Mouse (Mus musculus) 3T3-L1 (cell line): ENCODE results near the gene Aqp8.
A peak's percentile ranks its signal among the peaks of the same experiment; 100 is the strongest.

ENCODE experiments used
- DNase-seq: peaks from one replicate; pipeline ENCODE4 v3.0.0-alpha.2; 2015; ENCODE audit warnings: low read depth, low spot score

Gene Aqp8

DNA sequence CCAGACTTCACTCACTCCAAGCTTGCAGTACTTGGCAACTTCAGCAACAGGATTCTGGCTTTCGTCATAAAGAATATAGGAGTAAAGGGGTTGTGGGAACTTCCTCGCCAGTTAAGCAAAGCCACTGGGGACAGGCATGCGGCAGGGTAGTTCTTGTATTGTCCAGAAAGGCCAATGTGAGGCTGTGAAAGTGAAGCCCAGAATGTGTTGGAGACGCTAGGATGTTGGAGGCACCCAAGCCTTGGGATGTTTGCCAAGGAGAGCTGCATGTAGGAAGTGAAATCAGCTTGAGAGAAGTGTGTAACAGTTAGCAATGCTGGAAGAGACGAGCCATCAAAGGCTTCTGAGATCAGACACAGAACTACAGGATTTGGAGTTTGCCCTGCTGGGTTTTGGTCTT, 25.6 kb downstream of the Aqp8 start:
- no peak for DNase-seq

DNA sequence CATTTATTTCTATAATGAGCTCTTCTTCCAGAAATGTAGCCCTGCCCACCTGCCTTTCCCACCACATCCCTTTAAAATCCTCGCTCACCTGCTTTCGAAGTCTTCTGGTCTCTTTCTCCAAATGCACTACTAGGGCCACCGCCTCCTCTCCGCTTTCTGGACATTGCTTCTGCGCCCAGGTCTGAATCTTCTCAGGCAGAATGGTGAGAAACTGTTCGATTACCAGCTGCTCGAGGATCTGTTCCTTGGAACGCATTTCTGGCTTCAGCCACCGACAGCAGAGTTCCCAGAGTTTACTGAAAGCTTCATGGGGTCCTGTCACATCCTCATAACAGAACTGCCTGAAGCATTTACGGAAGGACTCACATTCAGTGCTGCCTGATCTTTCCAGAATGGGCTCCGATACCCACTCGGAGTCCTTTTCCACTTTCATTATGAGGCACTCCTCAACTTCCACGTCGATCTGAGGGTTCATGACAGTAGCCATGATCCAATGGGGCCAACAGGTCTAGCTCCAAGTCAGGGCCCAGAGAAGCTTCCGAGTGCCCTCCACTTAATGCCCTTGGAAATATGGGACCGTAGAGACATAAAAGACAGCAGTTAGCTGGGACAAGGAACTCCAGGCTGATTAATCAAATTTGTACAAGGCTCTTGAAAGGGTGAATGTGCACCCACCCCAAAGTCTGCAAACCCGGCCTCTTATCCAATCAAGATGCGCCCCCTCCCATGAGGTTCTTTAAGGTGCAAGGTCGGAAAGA, 37.6 kb downstream of the Aqp8 start:
- DNase-seq: no peak

DNA sequence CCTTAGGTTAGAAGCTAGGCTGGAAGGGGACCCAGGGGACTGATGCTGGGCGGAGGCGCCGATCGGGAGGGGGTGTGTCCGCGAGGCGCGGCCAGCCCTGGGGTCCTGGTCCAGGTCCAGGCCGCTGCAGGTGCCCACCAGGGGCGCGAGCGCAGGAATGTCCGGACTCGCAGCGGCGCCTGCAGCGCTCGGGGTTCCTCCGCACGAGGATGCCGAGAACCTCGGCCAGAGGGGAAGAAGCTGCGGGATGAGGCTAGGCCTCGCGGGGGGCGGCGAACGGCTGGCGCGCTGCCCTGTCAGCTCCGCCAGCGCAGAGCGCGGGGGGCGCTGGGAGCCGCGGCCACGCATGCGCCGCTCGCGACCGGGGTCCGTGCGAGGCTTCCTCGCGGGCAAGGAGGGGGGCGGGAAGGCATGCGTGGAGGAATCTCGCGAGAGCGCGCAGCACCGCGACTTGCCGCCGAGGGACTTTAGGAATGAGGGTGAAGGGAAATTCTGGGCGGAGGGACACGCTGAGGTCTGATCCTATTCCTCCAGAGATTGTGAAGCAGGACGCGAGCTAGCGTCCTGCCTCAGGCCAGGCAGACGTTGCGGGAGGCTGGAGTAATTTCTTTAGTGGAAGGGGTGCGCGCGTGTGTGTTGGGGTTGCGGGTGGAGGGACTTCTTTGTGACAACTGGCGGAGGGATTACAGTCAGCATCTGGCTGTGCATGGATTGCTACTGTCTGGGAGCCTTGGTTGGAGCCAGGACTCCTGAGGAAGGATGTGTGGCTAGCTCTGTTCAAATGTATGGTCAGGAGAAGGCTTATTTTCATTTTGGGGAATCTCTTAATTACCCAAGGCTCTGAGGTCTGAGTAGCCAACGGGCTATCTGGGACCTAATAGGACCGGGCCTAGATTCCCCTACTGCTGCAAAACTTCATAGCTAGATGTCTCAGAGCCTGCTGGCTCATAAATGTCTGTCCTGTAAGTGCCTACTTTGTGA, 38.4 kb downstream of the Aqp8 start, which contains the start of gene Zkscan2:
Gene Zkscan2, minus strand, starts transcription at position 211 of the 981 bp plus-strand sequence.
- DNase-seq: no peak

DNA sequence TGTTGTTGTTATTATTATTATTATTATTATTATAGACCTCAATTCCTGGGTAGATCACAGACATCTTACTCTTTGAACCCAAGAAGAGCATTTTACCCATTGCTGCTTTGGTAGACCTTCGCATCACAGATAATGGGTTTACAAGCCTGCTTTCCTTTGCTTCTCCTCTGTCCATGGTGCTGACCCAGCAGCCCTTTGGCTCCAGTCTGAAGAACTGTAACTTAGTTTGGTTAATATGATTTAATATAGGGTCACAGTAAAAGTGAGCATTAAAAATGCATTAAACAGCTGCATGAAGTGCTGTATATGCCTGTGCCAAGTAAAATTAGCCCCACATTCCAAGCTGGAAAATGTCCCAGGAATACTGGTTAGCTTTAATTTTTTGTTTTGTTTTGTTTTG, 41.3 kb downstream of the Aqp8 start:
- peak; percentile 50 for DNase-seq

DNA sequence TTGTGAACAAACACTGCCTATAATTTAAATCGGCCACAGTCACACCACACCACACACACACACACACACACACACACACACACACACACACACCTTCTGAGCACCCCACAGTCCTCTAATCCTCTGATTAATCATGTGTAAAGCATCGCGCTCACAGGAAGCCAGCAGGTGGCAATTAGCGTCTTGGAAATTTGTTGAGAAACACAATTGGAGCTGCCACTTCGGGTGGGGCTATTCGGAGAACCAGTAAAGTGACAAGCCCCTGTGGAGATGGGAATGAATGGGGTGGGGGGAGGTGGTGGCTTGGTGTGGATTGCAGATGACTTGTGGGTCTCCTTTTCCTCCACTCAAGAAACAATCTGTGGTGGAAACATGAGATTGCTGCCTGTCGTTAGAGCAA, 45.9 kb downstream of the Aqp8 start:
- DNase-seq: no peak
